Mouse (Mus musculus) intestine, embryonic 15.5 days (tissue): ENCODE measurements at regions not wholly inside any gene's neighbourhood (a gene's known extent, or its start where the extent isn't known, plus 50 kb on each side); places are given as distances from the start of the nearest gene placed in this dataset.

ENCODE experiments used
- ATAC-seq: fragments of 200-750 bp; cut with Nextera tagmentation; 2 replicates; pipeline ENCODE4 v1.8.0; 2017; ENCODE audit warnings: moderate TSS enrichment, moderate library complexity
- H3K27ac ChIP-seq: fragments of 300-500 bp; sonication (generic); 2 replicates; pipeline ENCODE4 v1.5.1; 2015; ENCODE audit warnings: mild to moderate bottlenecking, inconsistent platforms
- H3K27me3 ChIP-seq: fragments of 300-500 bp; sonication (generic); replicated peaks from 2 replicates; pipeline ENCODE4 v1.6.1; 2015; ENCODE audit warnings: inconsistent platforms
- H3K36me3 ChIP-seq: fragments of 300-500 bp; sonication (generic); 2 replicates; pipeline ENCODE4 v1.6.1; 2015; ENCODE audit warnings: inconsistent platforms
- H3K4me1 ChIP-seq: fragments of 300-500 bp; sonication (generic); replicated peaks from 2 replicates; pipeline ENCODE4 v1.6.1; 2015; ENCODE audit warnings: inconsistent platforms
- H3K4me2 ChIP-seq: fragments of 300-500 bp; sonication (generic); replicated peaks from 2 replicates; pipeline ENCODE4 v1.6.1; 2015; ENCODE audit warnings: mild to moderate bottlenecking, inconsistent platforms
- H3K4me3 ChIP-seq: fragments of 300-500 bp; sonication (generic); replicated peaks from 2 replicates; pipeline ENCODE4 v1.5.1; 2015; ENCODE audit warnings: inconsistent platforms
- H3K9ac ChIP-seq: fragments of 300-500 bp; sonication (generic); 2 replicates; pipeline ENCODE4 v1.6.1; 2015; ENCODE audit warnings: inconsistent platforms
- H3K9me3 ChIP-seq: fragments of 300-500 bp; sonication (generic); 2 replicates; pipeline ENCODE4 v1.6.1; 2016; ENCODE audit warnings: inconsistent platforms
- WGBS: fragments of 180-500 bp; shearing (Covaris S2); methylation state at CpG from one replicate; pipeline ENCODE4 v1.1.7; 2015; 5-methylcytosine and 5-hydroxymethylcytosine counted together

GRCm38 (mm10) chr9:50257162-50257561 is 87.6 kb downstream of the Rpl10-ps3 start:
- no peak for ATAC-seq
- 69% methylated on average over 3 of the region's 3 CpGs for whole genome bisulfite sequencing
- Histone ChIP-seq H3K27ac (no peak overlapping the region), H3K4me3 (no peak overlapping the region), H3K9me3 (no peaks in the 10 kb centered on the region), H3K27me3 (no peaks in the 10 kb centered on the region), H3K9ac (no peak overlapping the region), H3K36me3 (no peaks in the 10 kb centered on the region), H3K4me1 (no peaks in the 10 kb centered on the region), H3K4me2 (no peak overlapping the region)

- H3K27me3 ChIP-seq, result no peaks in the 10 kb centered on the region
- H3K4me2 ChIP-seq, result no peak overlapping the region
- ATAC-seq, result peak; percentile 49
- no peaks in the 10 kb centered on the region for H3K9me3 ChIP-seq
- no peaks in the 10 kb centered on the region for H3K36me3 ChIP-seq
- no peak overlapping the region for H3K4me3 ChIP-seq
- H3K4me1 ChIP-seq, result 0 out of 2 replicates have a peak, but pooled peaks cover 6% of the 10 kb centered on the region
- H3K9ac ChIP-seq, result no peak overlapping the region
- H3K27ac ChIP-seq, result no peak overlapping the region
- 42% methylated on average over 5 of the region's 5 CpGs for WGBS
Observed at GRCm38 (mm10) chr9:50244982-50245671, 99.6 kb downstream of the Rpl10-ps3 start.

GRCm38 (mm10) chr9:50240923-50241322 is 103.8 kb downstream of the Rpl10-ps3 start:
- no peak overlapping the region for H3K4me2 ChIP-seq
- H3K9me3 ChIP-seq, result no peaks in the 10 kb centered on the region
- 0 out of 2 replicates have a peak, but pooled peaks cover 6% of the 10 kb centered on the region for H3K4me1 ChIP-seq
- no peak overlapping the region for H3K27ac ChIP-seq
- H3K9ac ChIP-seq, result no peak overlapping the region
- no peak for ATAC-seq
- no peak overlapping the region for H3K4me3 ChIP-seq
- H3K36me3 ChIP-seq, result no peaks in the 10 kb centered on the region
- H3K27me3 ChIP-seq, result no peaks in the 10 kb centered on the region
- WGBS, result 45% methylated on average over 8 of the region's 8 CpGs

- peak; percentile 45; the same call in 1 of the 2 replicates for ATAC-seq
- WGBS, result 35% methylated on average over 1 of the region's 1 CpGs
- no peaks in the 10 kb centered on the region for H3K27me3 ChIP-seq
Observed at GRCm38 (mm10) chr9:50235908-50236307, 108.9 kb downstream of the Rpl10-ps3 start.

GRCm38 (mm10) chr9:50234655-50235054 is 110.1 kb downstream of the Rpl10-ps3 start:
- 81% methylated on average over 6 of the region's 6 CpGs for WGBS
- no peaks in the 10 kb centered on the region for H3K36me3 ChIP-seq
- no peak overlapping the region for H3K4me3 ChIP-seq

More at GRCm38 (mm10) chr9:50235908-50236307, 108.9 kb downstream of the Rpl10-ps3 start:
- Histone ChIP-seq H3K9ac (no peak overlapping the region), H3K27ac (no peak overlapping the region), H3K9me3 (no peaks in the 10 kb centered on the region), H3K4me3 (no peak overlapping the region), H3K4me1 (no peaks in the 10 kb centered on the region), H3K36me3 (no peaks in the 10 kb centered on the region), H3K4me2 (no peak overlapping the region)

GRCm38 (mm10) chr9:50232958-50233510 is 111.7 kb downstream of the Rpl10-ps3 start:
- no peaks in the 10 kb centered on the region for H3K4me1 ChIP-seq
- ATAC-seq, result no peak
- H3K9me3 ChIP-seq, result no peaks in the 10 kb centered on the region
- no peak overlapping the region for H3K27ac ChIP-seq
- 79% methylated on average over 4 of the region's 4 CpGs for WGBS
- no peaks in the 10 kb centered on the region for H3K36me3 ChIP-seq
- H3K27me3 ChIP-seq, result no peaks in the 10 kb centered on the region
- H3K9ac ChIP-seq, result no peak overlapping the region
- no peak overlapping the region for H3K4me2 ChIP-seq
- H3K4me3 ChIP-seq, result no peak overlapping the region

More at GRCm38 (mm10) chr9:50234655-50235054, 110.1 kb downstream of the Rpl10-ps3 start:
- Histone ChIP-seq H3K27me3 (no peaks in the 10 kb centered on the region), H3K9ac (no peak overlapping the region), H3K9me3 (no peaks in the 10 kb centered on the region), H3K27ac (no peak overlapping the region), H3K4me2 (no peak overlapping the region), H3K4me1 (no peaks in the 10 kb centered on the region)
- no peak for ATAC-seq

GRCm38 (mm10) chr9:50210481-50210880 is 134.3 kb downstream of the Rpl10-ps3 start:
- H3K36me3 ChIP-seq, result no peaks in the 10 kb centered on the region
- H3K27ac ChIP-seq, result no peak overlapping the region
- H3K4me2 ChIP-seq, result no peak overlapping the region
- H3K9ac ChIP-seq, result no peak overlapping the region
- no peak for ATAC-seq
- WGBS, result 69% methylated on average over 5 of the region's 5 CpGs
- H3K4me3 ChIP-seq, result no peak overlapping the region
- H3K27me3 ChIP-seq, result no peaks in the 10 kb centered on the region
- H3K9me3 ChIP-seq, result no peaks in the 10 kb centered on the region
- H3K4me1 ChIP-seq, result no peaks in the 10 kb centered on the region

- 50% methylated on average over 7 of the region's 7 CpGs for WGBS
- no peaks in the 10 kb centered on the region for H3K36me3 ChIP-seq
- 0 out of 2 replicates have a peak overlapping the region, but pooled peaks have one; percentile 17 for H3K27ac ChIP-seq
- H3K4me2 ChIP-seq, result no peak overlapping the region
- ATAC-seq, result peak; percentile 23; the same call in 1 of the 2 replicates
- H3K9me3 ChIP-seq, result no peaks in the 10 kb centered on the region
- H3K4me3 ChIP-seq, result no peak overlapping the region
- no peaks in the 10 kb centered on the region for H3K27me3 ChIP-seq
- no peak overlapping the region for H3K9ac ChIP-seq
- no peaks in the 10 kb centered on the region for H3K4me1 ChIP-seq
Observed at GRCm38 (mm10) chr9:50199422-50200218, 145.1 kb downstream of the Rpl10-ps3 start.

- Histone ChIP-seq H3K4me2 (no peak overlapping the region), H3K36me3 (no peaks in the 10 kb centered on the region), H3K4me3 (no peak overlapping the region), H3K27ac (peak overlapping the region; percentile 2; the same call in 1 of the 2 replicates), H3K9me3 (no peaks in the 10 kb centered on the region), H3K4me1 (no peaks in the 10 kb centered on the region), H3K27me3 (no peaks in the 10 kb centered on the region), H3K9ac (no peak overlapping the region)
- WGBS, result 37% methylated on average over 5 of the region's 5 CpGs
- ATAC-seq, result no peak
Observed at GRCm38 (mm10) chr9:50192400-50193110, 152.2 kb downstream of the Rpl10-ps3 start.

- Histone ChIP-seq H3K9ac (no peak overlapping the region), H3K27me3 (no peaks in the 10 kb centered on the region), H3K4me3 (no peak overlapping the region), H3K36me3 (no peaks in the 10 kb centered on the region), H3K4me1 (no peaks in the 10 kb centered on the region), H3K9me3 (no peaks in the 10 kb centered on the region), H3K4me2 (no peak overlapping the region), H3K27ac (no peak overlapping the region)
- WGBS, result 28% methylated on average over 3 of the region's 3 CpGs
- ATAC-seq, result no peak
Observed at GRCm38 (mm10) chr9:50191136-50191535, 153.6 kb downstream of the Rpl10-ps3 start.

GRCm38 (mm10) chr9:50188576-50189070 is 156.1 kb downstream of the Rpl10-ps3 start:
- no peak overlapping the region for H3K4me3 ChIP-seq
- no peaks in the 10 kb centered on the region for H3K4me1 ChIP-seq
- H3K4me2 ChIP-seq, result no peak overlapping the region
- ATAC-seq, result no peak
- WGBS, result 42% methylated on average over 6 of the region's 6 CpGs
- no peaks in the 10 kb centered on the region for H3K27me3 ChIP-seq
- H3K9ac ChIP-seq, result no peak overlapping the region
- H3K36me3 ChIP-seq, result no peaks in the 10 kb centered on the region
- H3K9me3 ChIP-seq, result no peaks in the 10 kb centered on the region
- H3K27ac ChIP-seq, result 0 out of 2 replicates have a peak overlapping the region, but pooled peaks have one; percentile 20
